Mouse (Mus musculus): ENCODE results near the gene Prpf6. TPM values are rescaled to one million over a fixed set of nuclear protein-coding genes. Genes with fewer than 3 reads are reported as not detected.

Prpf6 gene
- total and polyA plus RNA-seq, 3 experiments, result 28.3 to 53.8 (median 48.1) TPM

GRCm38 (mm10) chr2:181598454-181599351 is 7.0 kb downstream of the Prpf6 start, which contains the start of gene Samd10 (continued):
- TF ChIP-seq HCFC1 (IDR thresholded peaks at IDR 0.05; ENCODE audit: low read depth, low read length) (peak; percentile 11; the same call in 1 of the 2 replicates), MYC (IDR thresholded peaks at IDR 0.05; ENCODE audit: low read depth, low read length) (no peak), POLR2AphosphoS2 (IDR thresholded peaks at IDR 0.05; ENCODE audit: low read depth, low read length) (no peak), CTCF (conservative IDR thresholded peaks at IDR 0.05 in 1 of 2, IDR thresholded peaks at IDR 0.05 in 1 of 2; ENCODE audit: low read depth in 2 of 2, low read length in 2 of 2) (no peak), SIN3A (IDR thresholded peaks at IDR 0.05; ENCODE audit: low read length) (peak; percentile 25; the same call in 1 of the 2 replicates), IRF4 (IDR thresholded peaks at IDR 0.05; ENCODE audit: low read depth, low read length) (0 out of 2 replicates have a peak, but pooled peaks have one; percentile 2), TCF12 (IDR thresholded peaks at IDR 0.05; ENCODE audit: low read depth, low read length) (peak; percentile 30), USF2 (conservative IDR thresholded peaks at IDR 0.05; ENCODE audit: low read depth, low read length) (no peak), MAFK (IDR thresholded peaks at IDR 0.05; ENCODE audit: insufficient replicate concordance, low read length) (no peak)

- H3K4me3 ChIP-seq (replicated peaks in 1 of 3; ENCODE audit: low read depth in 2 of 3, low read length in 2 of 3, poor library complexity in 1 of 3), result peak overlapping the region; percentile 57 to 96 (median 80)
- in situ Hi-C loops (cut with MboI; ENCODE audit: low pct_ligation_motif_present, low pct_unique_long_range_greater_than_20kb, low sequenced_read_pairs), result no loop called here
- H3K36me3 ChIP-seq (replicated peaks in 1 of 2; ENCODE audit: control insufficient read depth in 1 of 2, insufficient read depth in 1 of 2, low read length in 1 of 2), result peaks cover 0 to 4% of the 10 kb centered on the region in 2 experiments
- peak overlapping the region; percentile 54; the same call in 1 of the 2 replicates for H3K9ac ChIP-seq (ENCODE audit: insufficient read depth, low read depth)
- no peak for DNase-seq (ENCODE audit: extremely low read depth)
- H3K27ac ChIP-seq (ENCODE audit: insufficient read depth, low read depth), result no peak overlapping the region
- no peaks in the 10 kb centered on the region for H3K9me3 ChIP-seq (replicated peaks; ENCODE audit: low read length)
- H3K79me2 ChIP-seq (replicated peaks; ENCODE audit: control insufficient read depth, extremely low read depth, insufficient read depth, poor library complexity, severe bottlenecking), result peaks cover 17% of the 10 kb centered on the region
- dilution Hi-C loops (cut with MboI; ENCODE audit: extremely low pct_ligation_motif_present, extremely low pct_unique_long_range_greater_than_20kb, low sequenced_read_pairs), result no loop called here
- H3K4me2 ChIP-seq (ENCODE audit: insufficient read depth, low read depth, poor library complexity, severe bottlenecking), result peak overlapping the region; percentile 65
- peaks cover 7 to 35% of the 10 kb centered on the region in 2 experiments; a peak in 3 of 4 replicates for H3K4me1 ChIP-seq (ENCODE audit: control insufficient read depth in 1 of 2, insufficient read depth in 2 of 2)
- no peak for TF ChIP-seq ETS1 (conservative IDR thresholded peaks at IDR 0.05; ENCODE audit: low read depth, low read length)
- TF ChIP-seq IRF4 (IDR thresholded peaks at IDR 0.05; ENCODE audit: low read depth, low read length), result no peak
- TF ChIP-seq HCFC1 (IDR thresholded peaks at IDR 0.05; ENCODE audit: low read depth, low read length), result no peak
- TF ChIP-seq MAX (IDR thresholded peaks at IDR 0.05; ENCODE audit: low read length), result no peak
- no peak for TF ChIP-seq PAX5 (IDR thresholded peaks at IDR 0.05; ENCODE audit: low read length)
- no peak for TF ChIP-seq MEF2A (IDR thresholded peaks at IDR 0.05; ENCODE audit: borderline replicate concordance, low read depth, low read length)
- TF ChIP-seq MAFK (IDR thresholded peaks at IDR 0.05; ENCODE audit: insufficient replicate concordance, low read length), result no peak
- TF ChIP-seq RAD21 (IDR thresholded peaks at IDR 0.05; ENCODE audit: low read depth, low read length), result no peak
- TF ChIP-seq KAT2A (IDR thresholded peaks at IDR 0.05; ENCODE audit: insufficient replicate concordance, low read length), result no peak
- TF ChIP-seq TCF12 (IDR thresholded peaks at IDR 0.05; ENCODE audit: low read depth, low read length), result no peak
- TF ChIP-seq UBTF (IDR thresholded peaks at IDR 0.05; ENCODE audit: low read depth, low read length), result no peak
- TF ChIP-seq ZMIZ1 (IDR thresholded peaks at IDR 0.05; ENCODE audit: low read depth, low read length), result no peak
- no peak for TF ChIP-seq BHLHE40 (IDR thresholded peaks at IDR 0.05; ENCODE audit: low read depth, low read length)
- TF ChIP-seq ZKSCAN1 (IDR thresholded peaks at IDR 0.05; ENCODE audit: borderline replicate concordance, low read depth, low read length), result no peak
- TF ChIP-seq MYC (IDR thresholded peaks at IDR 0.05; ENCODE audit: low read depth, low read length), result no peak
- no peak for TF ChIP-seq CTCF (conservative IDR thresholded peaks at IDR 0.05 in 1 of 2, IDR thresholded peaks at IDR 0.05 in 1 of 2; ENCODE audit: low read depth in 2 of 2, low read length in 2 of 2)
- TF ChIP-seq TBP (conservative IDR thresholded peaks at IDR 0.05; ENCODE audit: low read depth, low read length), result no peak
- no peak for TF ChIP-seq CHD2 (IDR thresholded peaks at IDR 0.05; ENCODE audit: low read length)
- H3K27me3 ChIP-seq (replicated peaks), result peaks cover 18% of the 10 kb centered on the region
Observed at GRCm38 (mm10) chr2:181600226-181600758, 8.6 kb downstream of the Prpf6 start.
